Mouse (Mus musculus) liver, postnatal 0 days (tissue): ENCODE data around the gene Srgap1.

Experiments used
- CTCF ChIP-seq: sonication (generic); IDR thresholded peaks from 2 replicates; pipeline ENCODE4 v1.5.1; 2016; ENCODE audit warnings: antibody characterized with exemption, low read depth
- EP300 ChIP-seq: IDR thresholded peaks from 2 replicates; pipeline ENCODE4 v1.6.1; 2016; ENCODE audit warnings: antibody characterized with exemption, low read depth, mild to moderate bottlenecking

DNA sequence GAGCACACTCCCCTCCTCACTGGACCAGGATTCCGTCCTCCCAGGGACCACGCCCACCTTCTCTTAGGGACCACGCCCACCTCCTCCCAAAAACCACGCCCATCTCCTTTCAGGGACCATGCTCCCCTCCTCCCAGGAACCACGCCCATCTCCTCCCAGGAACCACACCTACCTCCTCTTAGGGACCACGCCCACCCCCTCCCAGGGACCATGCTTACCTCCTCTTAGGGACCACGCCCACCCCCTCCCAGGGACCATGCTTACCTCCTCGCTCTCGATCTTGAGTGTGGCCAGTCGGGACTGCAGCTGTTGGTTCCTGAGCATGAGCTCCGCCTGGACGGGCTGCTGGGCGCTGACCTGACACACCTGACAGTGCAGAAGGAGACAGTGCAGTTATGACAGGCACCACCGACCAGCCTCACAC lies 193.7 kb downstream of the Srgap1 start:
- no peak for TF ChIP-seq EP300
- no peak for TF ChIP-seq CTCF
